Mouse (Mus musculus) hindbrain, embryonic 14.5 days (tissue): ENCODE data around the gene Ece1. TPM values are rescaled to one million over a fixed set of nuclear protein-coding genes. Genes with fewer than 3 reads are reported as not detected.
A peak's percentile ranks its signal among the peaks of the same experiment; 100 is the strongest.

ENCODE experiments used
- ATAC-seq: fragments of 200-750 bp; cut with Nextera tagmentation; 2 replicates; pipeline ENCODE4 v1.8.0; 2017; ENCODE audit warnings: moderate number of reproducible peaks, mild to moderate bottlenecking, moderate TSS enrichment, moderate library complexity; ENCODE audit not compliant: low FRiP score
- DNase-seq: peaks from one replicate; pipeline ENCODE4 v3.0.0-alpha.2; 2015; ENCODE audit warnings: low spot score
- H3K27ac ChIP-seq: fragments of 300-500 bp; sonication (generic); 2 replicates; pipeline ENCODE4 v1.5.1; 2014; ENCODE audit warnings: mild to moderate bottlenecking, moderate library complexity
- H3K27me3 ChIP-seq: fragments of 300-500 bp; sonication (generic); 2 replicates; pipeline ENCODE4 v1.6.1; 2014; ENCODE audit warnings: mild to moderate bottlenecking, low read length, mixed read lengths; ENCODE audit not compliant: control insufficient read depth, insufficient read depth
- H3K36me3 ChIP-seq: fragments of 300-500 bp; sonication (generic); replicated peaks from 2 replicates; pipeline ENCODE4 v1.6.1; 2014; ENCODE audit not compliant: control insufficient read depth, insufficient read depth
- H3K4me1 ChIP-seq: fragments of 300-500 bp; sonication (generic); replicated peaks from 2 replicates; pipeline ENCODE4 v1.6.1; 2014; ENCODE audit warnings: antibody characterized with exemption, low read length, mixed read lengths; ENCODE audit not compliant: control insufficient read depth, insufficient read depth
- H3K4me2 ChIP-seq: fragments of 300-500 bp; sonication (generic); replicated peaks from 2 replicates; pipeline ENCODE4 v1.6.1; 2014; ENCODE audit warnings: mild to moderate bottlenecking, moderate library complexity
- H3K4me3 ChIP-seq: fragments of 300-500 bp; sonication (generic); replicated peaks from 2 replicates; pipeline ENCODE4 v1.5.1; 2014; ENCODE audit warnings: mild to moderate bottlenecking, low read length
- H3K9ac ChIP-seq: fragments of 300-500 bp; sonication (generic); 2 replicates; pipeline ENCODE4 v1.6.1; 2014
- H3K9me3 ChIP-seq: fragments of 300-500 bp; sonication (generic); 2 replicates; pipeline ENCODE4 v1.6.1; 2016; ENCODE audit warnings: low read length; ENCODE audit not compliant: control insufficient read depth
- WGBS: fragments of 180-500 bp; shearing (Covaris S2); extraction: QIAGEN DNeasy Blood & Tissue Kit; methylation state at CpG from one replicate; pipeline ENCODE4 v1.1.7; 2014; 5-methylcytosine and 5-hydroxymethylcytosine counted together
- polyA plus RNA-seq: library from polyadenylated mRNA; unstranded; fragments of >200 nt; fragmentation: Nextera tagmentation; extraction: Ambion mirVana; gene quantifications from 2 replicates; pipeline ENCODE4 v1.2.1, GENCODE M21; 2014

The Ece1 gene
- polyA plus RNA-seq, 1 experiment from 2014 or later = 25.0 TPM

DNA sequence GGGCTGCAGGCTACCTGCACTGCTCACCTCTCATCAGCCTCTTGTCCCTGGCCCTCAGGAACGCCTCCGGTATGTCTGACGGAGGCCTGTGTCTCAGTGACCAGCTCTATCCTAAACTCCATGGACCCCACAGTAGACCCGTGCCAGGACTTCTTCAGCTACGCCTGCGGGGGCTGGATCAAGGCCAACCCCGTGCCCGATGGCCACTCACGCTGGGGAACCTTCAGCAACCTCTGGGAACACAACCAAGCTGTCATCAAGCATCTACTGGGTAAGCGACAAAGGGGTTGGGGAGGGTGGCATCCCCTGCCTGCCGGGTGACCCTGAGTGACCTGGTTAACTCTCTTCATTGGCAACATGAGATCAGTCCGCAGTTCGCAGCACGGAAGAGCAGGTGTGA lies 64.1 kb downstream of the Ece1 start:
- WGBS = 79% methylated on average over 14 of the region's 14 CpGs
- DNase-seq = no peak

DNA sequence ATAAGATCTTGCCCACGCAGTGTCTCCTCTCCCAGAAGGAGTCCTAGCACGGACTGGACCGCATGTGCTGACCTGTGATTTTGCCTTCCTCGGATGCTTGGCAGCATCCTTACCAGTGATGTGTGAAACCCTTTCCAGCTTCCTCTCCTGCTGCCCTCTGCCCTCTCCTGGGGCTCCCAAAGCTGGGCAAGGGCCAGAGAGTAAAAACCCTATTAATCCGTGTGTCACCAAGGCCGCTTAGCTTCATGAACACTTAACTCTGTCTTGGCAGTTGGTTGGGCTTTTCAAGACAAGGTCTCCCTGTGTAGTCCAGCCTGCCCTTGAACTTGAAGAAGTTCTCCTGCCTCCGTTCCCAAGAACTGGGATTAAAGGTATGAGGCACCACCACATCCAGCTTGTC lies 65.1 kb downstream of the Ece1 start:
- no peak overlapping the region for H3K9ac ChIP-seq
- WGBS = 83% methylated on average over 7 of the region's 7 CpGs
- H3K27ac ChIP-seq = no peak overlapping the region
- no peak overlapping the region for H3K4me3 ChIP-seq
- H3K9me3 ChIP-seq = no peaks in the 10 kb centered on the region
- ATAC-seq = no peak
- peaks cover 9% of the 10 kb centered on the region for H3K36me3 ChIP-seq
- H3K27me3 ChIP-seq = no peaks in the 10 kb centered on the region
- DNase-seq = no peak
- H3K4me2 ChIP-seq = no peak overlapping the region
- H3K4me1 ChIP-seq = peaks cover 11% of the 10 kb centered on the region

More for the DNA sequence above, 64.1 kb downstream of the Ece1 start:
- ATAC-seq = no peak
- Histone ChIP-seq H3K4me2 (no peak overlapping the region), H3K4me3 (no peak overlapping the region), H3K27ac (no peak overlapping the region), H3K36me3 (peaks cover 9% of the 10 kb centered on the region), H3K9me3 (no peaks in the 10 kb centered on the region), H3K9ac (no peak overlapping the region), H3K27me3 (no peaks in the 10 kb centered on the region), H3K4me1 (peaks cover 6% of the 10 kb centered on the region)

DNA sequence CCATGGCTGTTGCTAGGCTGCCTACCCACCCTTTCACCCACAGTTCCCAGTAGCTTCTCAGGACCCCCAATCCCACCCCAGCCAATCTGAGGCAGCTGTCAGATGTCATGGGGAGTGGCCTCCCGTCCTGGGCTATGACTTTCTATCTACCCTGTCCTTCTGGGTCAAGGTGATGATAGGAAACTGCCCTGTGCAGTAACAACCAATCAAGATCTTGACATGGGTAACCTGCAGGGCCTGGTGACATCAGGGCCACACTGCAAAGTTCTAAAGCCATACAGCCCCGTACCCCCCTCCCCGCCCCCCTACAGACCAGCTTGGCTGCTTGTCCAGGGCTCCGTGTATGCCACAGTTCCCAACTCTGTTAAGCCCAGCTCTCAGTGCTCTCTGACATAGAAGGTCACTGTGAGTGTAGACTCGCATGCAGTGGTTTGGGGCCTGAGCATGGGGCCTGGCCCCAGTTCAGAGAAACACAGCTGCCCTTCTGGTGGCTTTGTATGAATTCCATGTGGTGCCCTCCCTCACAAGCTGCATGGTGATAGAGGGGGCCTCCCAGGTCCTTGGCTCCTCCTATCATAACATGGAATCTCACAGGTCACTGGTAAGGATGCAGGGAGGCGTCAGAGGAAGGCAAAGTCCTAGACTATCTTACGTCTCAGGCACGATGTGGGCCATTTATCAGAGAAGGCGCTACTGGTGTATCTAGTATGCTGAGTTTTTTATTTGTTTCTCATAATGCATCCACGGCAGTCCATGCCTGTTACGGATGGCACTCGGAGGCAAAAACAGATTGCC lies 65.9 kb downstream of the Ece1 start:
- 85% methylated on average over 12 of the region's 12 CpGs for WGBS
- no peaks in the 10 kb centered on the region for H3K27me3 ChIP-seq
- H3K4me3 ChIP-seq = no peak overlapping the region
- DNase-seq = no peak
- no peak overlapping the region for H3K27ac ChIP-seq
- H3K9ac ChIP-seq = no peak overlapping the region
- H3K9me3 ChIP-seq = no peaks in the 10 kb centered on the region
- ATAC-seq = no peak
- peaks cover 11% of the 10 kb centered on the region for H3K4me1 ChIP-seq
- no peak overlapping the region for H3K4me2 ChIP-seq
- peaks cover 9% of the 10 kb centered on the region for H3K36me3 ChIP-seq

DNA sequence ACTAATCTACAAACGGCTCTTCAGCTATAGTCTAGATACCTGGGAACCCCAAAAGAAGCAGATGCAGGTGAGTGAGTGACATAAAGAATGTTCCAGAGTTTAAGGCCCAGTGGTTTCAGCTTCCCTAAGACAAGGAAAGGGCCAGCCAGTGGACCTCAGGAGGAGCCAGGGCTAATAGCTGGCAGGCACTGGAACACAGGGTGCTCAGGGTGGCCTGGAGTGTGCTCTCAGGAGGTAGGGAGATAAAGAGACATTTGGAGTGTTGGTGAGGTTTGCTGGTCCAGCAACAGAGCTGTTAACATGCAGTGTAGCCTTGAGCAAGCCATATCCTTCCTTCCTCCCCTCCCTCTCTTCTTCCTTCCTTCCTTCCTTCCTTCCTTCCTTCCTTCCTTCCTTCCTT lies 66.8 kb downstream of the Ece1 start:
- H3K36me3 ChIP-seq = peaks cover 9% of the 10 kb centered on the region; the same call in 1 of the 2 replicates
- DNase-seq = no peak
- WGBS = 80% methylated on average over 1 of the region's 1 CpGs
- H3K27me3 ChIP-seq = no peaks in the 10 kb centered on the region
- H3K4me1 ChIP-seq = peaks cover 11% of the 10 kb centered on the region
- no peak for ATAC-seq
- no peak overlapping the region for H3K9ac ChIP-seq
- no peaks in the 10 kb centered on the region for H3K9me3 ChIP-seq
- no peak overlapping the region for H3K27ac ChIP-seq
- H3K4me2 ChIP-seq = no peak overlapping the region
- no peak overlapping the region for H3K4me3 ChIP-seq

- Histone ChIP-seq H3K36me3 (peaks cover 9% of the 10 kb centered on the region; the same call in 1 of the 2 replicates), H3K4me1 (peaks cover 11% of the 10 kb centered on the region), H3K9me3 (no peaks in the 10 kb centered on the region), H3K27me3 (no peaks in the 10 kb centered on the region), H3K4me3 (no peak overlapping the region), H3K9ac (no peak overlapping the region), H3K4me2 (no peak overlapping the region), H3K27ac (no peak overlapping the region)
- DNase-seq (no peak), ATAC-seq (no peak)
- 72% methylated on average over 15 of the region's 15 CpGs for WGBS
These were observed 67.4 kb downstream of the Ece1 start for GRCm38 (mm10) chr4:137929341-137930016.

GRCm38 (mm10) chr4:137930500-137931008 lies 68.5 kb downstream of the Ece1 start:
- whole genome bisulfite sequencing = 34% methylated on average over 9 of the region's 9 CpGs
- Histone ChIP-seq H3K9ac (no peak overlapping the region), H3K36me3 (peaks cover 15% of the 10 kb centered on the region; the same call in 1 of the 2 replicates), H3K4me2 (no peak overlapping the region), H3K4me3 (no peak overlapping the region), H3K27me3 (no peaks in the 10 kb centered on the region), H3K4me1 (peaks cover 11% of the 10 kb centered on the region), H3K9me3 (no peaks in the 10 kb centered on the region), H3K27ac (peak overlapping the region; percentile 52)
- DNase-seq (no peak), ATAC-seq (no peak)

GRCm38 (mm10) chr4:137931009-137931757 lies 69.1 kb downstream of the Ece1 start:
- Histone ChIP-seq H3K4me1 (peaks cover 11% of the 10 kb centered on the region), H3K9ac (no peak overlapping the region), H3K36me3 (peaks cover 12% of the 10 kb centered on the region; the same call in 1 of the 2 replicates), H3K27me3 (no peaks in the 10 kb centered on the region), H3K4me2 (no peak overlapping the region), H3K4me3 (no peak overlapping the region), H3K9me3 (no peaks in the 10 kb centered on the region), H3K27ac (peak overlapping the region; percentile 52)
- ATAC-seq (no peak; the same call in 1 of the 2 replicates), DNase-seq (peak; percentile 54)
- 18% methylated on average over 18 of the region's 18 CpGs for WGBS

DNA sequence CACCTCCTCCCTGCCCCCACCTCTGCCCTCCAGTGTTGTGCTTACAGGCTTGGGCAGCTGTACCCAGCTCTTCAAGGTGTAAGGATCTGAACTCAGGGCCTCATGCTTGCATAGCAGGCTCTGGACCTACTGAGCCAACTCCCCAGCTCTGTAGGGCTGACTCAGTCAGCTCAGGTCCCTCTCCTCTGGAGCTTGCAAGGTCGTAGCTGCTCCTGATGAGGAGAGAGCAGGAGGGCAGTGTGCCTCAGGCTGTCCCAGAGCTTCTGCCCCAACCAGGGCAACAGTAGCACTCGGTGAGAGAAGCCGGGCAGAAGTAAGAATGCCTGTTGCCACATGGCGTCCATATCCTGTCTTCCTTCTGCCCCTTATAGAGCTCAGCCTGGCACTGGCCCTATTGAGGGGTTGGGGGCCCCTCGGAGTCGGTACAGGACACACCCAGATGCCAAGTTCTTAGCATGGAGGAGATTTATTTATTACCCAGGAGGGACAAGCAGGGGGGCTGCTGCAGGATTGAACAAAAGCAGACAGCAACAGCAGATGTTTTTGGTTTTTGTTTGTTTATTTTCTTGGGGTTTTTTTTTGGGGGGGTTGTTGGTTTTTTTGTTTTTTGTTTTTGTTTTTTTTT lies 70.6 kb downstream of the Ece1 start:
- H3K4me1 ChIP-seq = peaks cover 11% of the 10 kb centered on the region
- no peaks in the 10 kb centered on the region for H3K27me3 ChIP-seq
- DNase-seq (no peak), ATAC-seq (no peak)
- H3K9ac ChIP-seq = no peak overlapping the region
- no peaks in the 10 kb centered on the region for H3K9me3 ChIP-seq
- no peak overlapping the region for H3K4me2 ChIP-seq
- H3K36me3 ChIP-seq = peaks cover 20% of the 10 kb centered on the region; the same call in 1 of the 2 replicates
- 49% methylated on average over 6 of the region's 6 CpGs for WGBS
- H3K27ac ChIP-seq = no peak overlapping the region
- H3K4me3 ChIP-seq = no peak overlapping the region
